In genomic region chr2:79774372-79774771, GRCm38 (mm10) we compare ENCODE assay signal across 8 mouse cellular contexts.
DNase-seq lines count a peak whose midpoint lies in the region; ATAC-seq and TF ChIP-seq lines count a peak whose summit lies in the region.

No protein-coding gene starts in this region.

- H3K27ac ChIP-seq in layer of hippocampus, adult 2 months, result no peak overlapping the region
- no peak overlapping the region for H3K27ac ChIP-seq in lung, postnatal 0 days (ENCODE audit: low read length)

- H3K4me2 ChIP-seq in lung, postnatal 0 days (replicated peaks; ENCODE audit: low read depth, low read length), result no peak overlapping the region

- H3K27me3 ChIP-seq in E14TG2a.4 (ENCODE audit: insufficient read depth, low read length), result no peaks in the 10 kb centered on the region
- H3K27me3 ChIP-seq in lung, postnatal 0 days (replicated peaks; ENCODE audit: insufficient read depth, low read length), result no peaks in the 10 kb centered on the region

- 0 out of 2 replicates have a peak, but pooled peaks have one; percentile 42 for TF ChIP-seq EP300 in lung, postnatal 0 days (IDR thresholded peaks at IDR 0.05)

- no peak overlapping the region for H3K4me3 ChIP-seq in E14TG2a.4 (replicated peaks; ENCODE audit: low read length)
- H3K4me3 ChIP-seq in layer of hippocampus, adult 2 months, result no peak overlapping the region
- H3K4me3 ChIP-seq in lung, postnatal 0 days (ENCODE audit: low read depth, low read length), result no peak overlapping the region

- H3K36me3 ChIP-seq in E14TG2a.4 (ENCODE audit: insufficient read depth, low read length), result no peaks in the 10 kb centered on the region
- H3K36me3 ChIP-seq in lung, postnatal 0 days (ENCODE audit: insufficient read depth, low read length), result no peaks in the 10 kb centered on the region

- H3K4me1 ChIP-seq in E14TG2a.4 (replicated peaks; ENCODE audit: low read depth, low read length), result no peaks in the 10 kb centered on the region
- no peaks in the 10 kb centered on the region for H3K4me1 ChIP-seq in lung, postnatal 0 days (ENCODE audit: insufficient read depth, low read depth, low read length)

- H3K9me3 ChIP-seq in E14TG2a.4 (ENCODE audit: low read length), result no peaks in the 10 kb centered on the region
- no peaks in the 10 kb centered on the region for H3K9me3 ChIP-seq in lung, postnatal 0 days (ENCODE audit: low read length)

- no peak overlapping the region for H3K9ac ChIP-seq in lung, postnatal 0 days (replicated peaks; ENCODE audit: low read depth)

- peak; percentile 70 for TF ChIP-seq CTCF in E14TG2a.4 (conservative IDR thresholded peaks at IDR 0.05; ENCODE audit: low read length)
- TF ChIP-seq CTCF in layer of hippocampus, adult 2 months (conservative IDR thresholded peaks at IDR 0.05), result peak; percentile 92
- peak; percentile 86 for TF ChIP-seq CTCF in lung, postnatal 0 days (IDR thresholded peaks at IDR 0.05)

- peak; percentile 22 to 28 for DNase-seq in adrenal gland, postnatal 4 days (ENCODE audit: low spot score in 2 of 2)
- peak; percentile 65 for DNase-seq in fibroblast of lung, adult 2 months (ENCODE audit: low read depth)
- peak; percentile 78 for DNase-seq in heart, postnatal 4 days
- DNase-seq in layer of hippocampus, adult 2 months (ENCODE audit: low spot score in 2 of 2), result peak; percentile 59 to 77
- peak; percentile 95 for DNase-seq in lung, postnatal 0 days (ENCODE audit: low spot score)
- DNase-seq in retina, adult 2 months (ENCODE audit: low read depth, low spot score), result peak; percentile 36
- peak; percentile 75 for DNase-seq in urinary bladder, postnatal 25 days (ENCODE audit: low spot score)

- peak; percentile 95 for ATAC-seq in lung, postnatal 0 days

- WGBS in lung, postnatal 0 days, result 0% methylated on average over 5 of the region's 5 CpGs

Comparison
In these comparisons a context has a peak if more than half of its experiments do, and no peak if none do; other contexts are left out.
1. DNase-seq: peak in every context shown above with its lines; median percentile 95 in lung, postnatal 0 days; 78 in heart, postnatal 4 days; 75 in urinary bladder, postnatal 25 days; 68 in layer of hippocampus, adult 2 months; 65 in fibroblast of lung, adult 2 months; 36 in retina, adult 2 months; 25 in adrenal gland, postnatal 4 days.